14 mouse cellular contexts compared by ENCODE assay signal in the genomic region with DNA sequence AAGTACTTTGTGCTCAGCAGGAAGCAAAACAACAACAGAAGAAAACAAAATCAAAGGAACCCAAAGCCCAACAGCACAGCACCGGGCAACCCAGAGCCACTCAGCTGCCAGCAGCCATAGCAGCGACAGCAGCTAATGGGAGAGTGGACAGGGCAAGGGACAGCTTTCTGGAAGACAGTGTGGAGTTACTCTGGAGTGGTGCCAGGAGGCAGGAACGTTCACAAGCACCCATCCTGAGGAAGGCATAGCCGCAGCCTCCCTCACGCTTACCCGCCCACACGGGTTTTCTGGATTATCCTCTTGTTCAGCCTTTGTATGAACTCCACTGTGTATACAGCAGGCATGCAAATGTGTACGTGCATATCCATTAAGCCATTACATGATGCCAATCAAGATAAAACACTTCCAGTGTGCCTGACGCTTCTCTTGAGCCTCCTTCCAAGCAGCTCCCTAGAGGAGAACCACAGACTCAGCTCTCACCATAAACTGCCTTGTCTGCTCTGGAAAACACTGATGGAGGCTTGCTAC.
DNase-seq lines count a peak whose midpoint lies in the region; ATAC-seq and TF ChIP-seq lines count a peak whose summit lies in the region.
"Had no signal": no experiment of that assay in that cellular context is flagged by ENCODE, and none has a peak within 500 bp of the region (broad histone marks: within the 10 kb centered on the region; RNA-seq: fewer than 3 reads in every experiment).

No protein-coding gene starts in this region.

- H3K9ac ChIP-seq in heart, embryonic 13.5 days: 0 out of 2 replicates have a peak overlapping the region, but pooled peaks have one; percentile 45
- no peak overlapping the region for H3K9ac ChIP-seq in lung, postnatal 0 days (replicated peaks; ENCODE audit: low read depth)
- H3K9ac ChIP-seq: limb, embryonic 13.5 days had no signal

- no peaks in the 10 kb centered on the region for H3K9me3 ChIP-seq in heart, embryonic 13.5 days
- no peaks in the 10 kb centered on the region for H3K9me3 ChIP-seq in lung, postnatal 0 days (ENCODE audit: low read length)

- no peak for TF ChIP-seq CTCF in cerebellum, adult 2 months (IDR thresholded peaks at IDR 0.05; ENCODE audit: borderline replicate concordance, insufficient read depth, low read depth, low read length)
- TF ChIP-seq CTCF in lung, postnatal 0 days (IDR thresholded peaks at IDR 0.05): no peak

- no peak overlapping the region for H3K27ac ChIP-seq in cerebellum, adult 2 months (ENCODE audit: insufficient read depth, low read length)
- H3K27ac ChIP-seq in heart, embryonic 13.5 days (replicated peaks): peak overlapping the region; percentile 57
- H3K27ac ChIP-seq in lung, postnatal 0 days (ENCODE audit: low read length): no peak overlapping the region
- H3K27ac ChIP-seq: limb, embryonic 13.5 days had no signal

- WGBS in cerebellum, adult 2 months: 45% methylated on average over 9 of the region's 9 CpGs
- 46% methylated on average over 9 of the region's 9 CpGs for WGBS in heart, embryonic 13.5 days
- WGBS in lung, postnatal 0 days: 30% methylated on average over 9 of the region's 9 CpGs

- no peaks in the 10 kb centered on the region for H3K36me3 ChIP-seq in heart, embryonic 13.5 days
- no peaks in the 10 kb centered on the region for H3K36me3 ChIP-seq in lung, postnatal 0 days (ENCODE audit: insufficient read depth, low read length)
- H3K36me3 ChIP-seq: limb, embryonic 13.5 days had no signal

- peak; percentile 56 to 57 for DNase-seq in cerebellum, postnatal 10 days
- DNase-seq in cerebellum, adult 2 months: no peak
- no peak for DNase-seq in heart, adult 9 months (ENCODE audit: low spot score in 2 of 2)
- peak; percentile 52 for DNase-seq in lung, postnatal 0 days (ENCODE audit: low spot score)
- no peak for DNase-seq in lung, postnatal 36 days
- peak; percentile 24 for DNase-seq in Muller cell, postnatal 12 days (ENCODE audit: inconsistent ontology term)
- DNase-seq in embryo, embryonic 9.5 days (ENCODE audit: extremely low spot score): no peak
- DNase-seq: cerebellum, adult 11-12 months; embryo, embryonic 11 days; gastrocnemius, postnatal 14 days; right cerebral cortex, postnatal 4 days; thymus, adult 2 months had no signal

- no peak overlapping the region for H3K4me3 ChIP-seq in cerebellum, adult 2 months (replicated peaks; ENCODE audit: insufficient read depth, low read depth, low read length)
- H3K4me3 ChIP-seq in heart, embryonic 13.5 days: no peak overlapping the region
- H3K4me3 ChIP-seq in lung, postnatal 0 days (ENCODE audit: low read depth, low read length): no peak overlapping the region
- H3K4me3 ChIP-seq: limb, embryonic 13.5 days had no signal

- H3K4me2 ChIP-seq in heart, embryonic 13.5 days: no peak overlapping the region
- no peak overlapping the region for H3K4me2 ChIP-seq in lung, postnatal 0 days (replicated peaks; ENCODE audit: low read depth, low read length)
- H3K4me2 ChIP-seq: limb, embryonic 13.5 days had no signal

- ATAC-seq in heart, embryonic 13.5 days (ENCODE audit: extremely low read depth, insufficient number of reproducible peaks, low FRiP score, low TSS enrichment): no peak
- ATAC-seq in lung, postnatal 0 days: no peak

- TF ChIP-seq EP300 in lung, postnatal 0 days (IDR thresholded peaks at IDR 0.05): no peak

- H3K27me3 ChIP-seq in cerebellum, adult 2 months (ENCODE audit: control insufficient read depth, insufficient read depth, low read length): no peaks in the 10 kb centered on the region
- H3K27me3 ChIP-seq in heart, embryonic 13.5 days (replicated peaks): no peaks in the 10 kb centered on the region
- H3K27me3 ChIP-seq in lung, postnatal 0 days (replicated peaks; ENCODE audit: insufficient read depth, low read length): no peaks in the 10 kb centered on the region

- peaks cover 11% of the 10 kb centered on the region for H3K4me1 ChIP-seq in cerebellum, adult 2 months (ENCODE audit: control insufficient read depth, insufficient read depth, low read length)
- H3K4me1 ChIP-seq in heart, embryonic 13.5 days: peaks cover 95% of the 10 kb centered on the region
- peaks cover 5% of the 10 kb centered on the region; the same call in 1 of the 2 replicates for H3K4me1 ChIP-seq in lung, postnatal 0 days (ENCODE audit: insufficient read depth, low read depth, low read length)

- TF ChIP-seq POLR2A in cerebellum, adult 2 months (IDR thresholded peaks at IDR 0.05; ENCODE audit: borderline replicate concordance, insufficient read depth, low read length): no peak

Comparison
In these comparisons a context has a peak if more than half of its experiments do, and no peak if none do; other contexts are left out.
1. DNase-seq: peak in cerebellum, postnatal 10 days (2 of 2), lung, postnatal 0 days (single experiment) and Muller cell, postnatal 12 days (single experiment); none in cerebellum, adult 2 months (0 of 2), heart, adult 9 months (0 of 2), lung, postnatal 36 days (single experiment) and embryo, embryonic 9.5 days (single experiment).